Comparison of ENCODE assay signal across 21 mouse cellular contexts in the genomic region with DNA sequence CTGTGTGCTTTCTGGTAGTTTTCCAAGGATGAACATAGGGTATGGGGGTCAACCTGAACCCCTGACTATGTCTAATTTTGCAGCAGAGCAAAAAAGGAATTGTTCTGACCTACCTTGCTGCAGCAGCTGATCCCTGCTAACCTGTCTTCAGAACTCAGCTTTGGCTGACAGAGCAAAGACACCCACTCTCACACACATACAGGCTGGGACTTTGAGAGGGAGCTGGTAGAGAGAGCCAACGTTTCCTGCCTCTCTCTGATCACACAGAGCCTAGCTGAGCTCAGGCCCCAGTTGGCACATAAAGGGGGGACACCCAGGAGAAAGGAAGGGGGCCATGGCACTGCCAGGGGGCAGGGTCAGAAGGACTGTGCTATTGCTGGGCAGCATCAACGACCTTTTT.
"Had no signal": no experiment of that assay in that cellular context is flagged by ENCODE, and none has a peak within 500 bp of the region (broad histone marks: within the 10 kb centered on the region; RNA-seq: fewer than 3 reads in every experiment).

No protein-coding gene starts in this region.

- H3K4me2 ChIP-seq: limb, embryonic 13.5 days; liver, embryonic 12.5 days; liver, embryonic 15.5 days; lung, embryonic 15.5 days; midbrain, embryonic 15.5 days; neural tube, embryonic 12.5 days; stomach, embryonic 15.5 days had no signal

- DNase-seq: kidney, adult 2 months; kidney, postnatal 25 days; liver; lung, adult 18-20 months; lung, postnatal 10 days; lung, postnatal 36 days; right cerebral cortex, postnatal 14 days; spleen, adult 18-20 months; thymus, postnatal 36 days had no signal

- H3K9me3 ChIP-seq: limb, embryonic 10.5 days; limb, embryonic 13.5 days; liver, embryonic 15.5 days; lung, embryonic 15.5 days; midbrain, embryonic 15.5 days; neural tube, embryonic 12.5 days; stomach, embryonic 15.5 days had no signal

- ATAC-seq: intestine, postnatal 0 days; liver, embryonic 12.5 days; midbrain, embryonic 15.5 days had no signal

- H3K27ac ChIP-seq: kidney, postnatal 0 days; limb, embryonic 10.5 days; limb, embryonic 13.5 days; liver, embryonic 12.5 days; liver, embryonic 15.5 days; lung, embryonic 15.5 days; midbrain, embryonic 10.5 days; midbrain, embryonic 15.5 days; neural tube, embryonic 12.5 days; stomach, embryonic 15.5 days had no signal

- H3K4me3 ChIP-seq: limb, embryonic 10.5 days; limb, embryonic 13.5 days; liver, embryonic 12.5 days; liver, embryonic 15.5 days; lung, embryonic 15.5 days; megakaryocyte, embryonic 14.5 days; midbrain, embryonic 10.5 days; midbrain, embryonic 15.5 days; neural tube, embryonic 12.5 days; stomach, embryonic 15.5 days had no signal

- H3K4me1 ChIP-seq: limb, embryonic 10.5 days; limb, embryonic 13.5 days; liver, embryonic 12.5 days; liver, embryonic 15.5 days; lung, embryonic 15.5 days; midbrain, embryonic 10.5 days; neural tube, embryonic 12.5 days; stomach, embryonic 15.5 days had no signal

- H3K9ac ChIP-seq: limb, embryonic 13.5 days; liver, embryonic 12.5 days; liver, embryonic 15.5 days; lung, embryonic 15.5 days; midbrain, embryonic 15.5 days; neural tube, embryonic 12.5 days; stomach, embryonic 15.5 days had no signal

- H3K36me3 ChIP-seq: limb, embryonic 10.5 days; limb, embryonic 13.5 days; liver, embryonic 12.5 days; liver, embryonic 15.5 days; lung, embryonic 15.5 days; midbrain, embryonic 10.5 days; midbrain, embryonic 15.5 days; neural tube, embryonic 12.5 days; stomach, embryonic 15.5 days had no signal

- H3K27me3 ChIP-seq: limb, embryonic 13.5 days; liver, embryonic 12.5 days; liver, embryonic 15.5 days; lung, embryonic 15.5 days; megakaryocyte, embryonic 14.5 days; midbrain, embryonic 15.5 days; neural tube, embryonic 12.5 days; stomach, embryonic 15.5 days had no signal
